25 mouse cellular contexts compared by ENCODE assay signal in the genomic region with DNA sequence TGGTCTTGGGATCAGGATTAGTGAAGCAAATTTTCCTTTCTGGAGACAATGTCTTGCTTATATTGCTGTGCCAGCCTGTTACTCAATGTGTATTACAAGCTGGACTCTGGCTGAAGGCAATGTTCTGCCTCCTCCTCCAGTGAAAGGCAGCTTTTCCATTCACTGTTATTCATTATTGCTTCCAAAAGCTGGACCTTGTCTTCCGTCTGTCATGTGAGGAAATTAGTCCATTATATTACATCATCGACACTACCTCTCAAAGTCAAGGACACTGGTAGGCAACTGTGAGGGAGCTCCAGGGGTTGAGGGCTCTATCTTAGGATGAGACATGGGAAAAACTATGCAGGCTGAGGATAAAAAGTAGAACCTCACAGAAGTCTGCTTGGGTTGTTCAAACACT. TPM values are rescaled to one million over a fixed set of nuclear protein-coding genes. Genes with fewer than 3 reads are reported as not detected.
DNase-seq lines count a peak whose midpoint lies in the region; ATAC-seq and TF ChIP-seq lines count a peak whose summit lies in the region.
"Had no signal": no experiment of that assay in that cellular context is flagged by ENCODE, and none has a peak within 500 bp of the region (broad histone marks: within the 10 kb centered on the region; RNA-seq: fewer than 3 reads in every experiment).

No protein-coding gene starts in this region.

- no peaks in the 10 kb centered on the region for H3K9me3 ChIP-seq in liver, postnatal 0 days (ENCODE audit: low read length)
- no peaks in the 10 kb centered on the region for H3K9me3 ChIP-seq in liver, embryonic 11.5 days (ENCODE audit: control insufficient read depth, low read length)
- H3K9me3 ChIP-seq: embryonic facial prominence, embryonic 13.5 days; embryonic facial prominence, embryonic 15.5 days; forebrain, embryonic 10.5 days; forebrain, embryonic 12.5 days had no signal

- no peaks in the 10 kb centered on the region for H3K36me3 ChIP-seq in liver, postnatal 0 days (replicated peaks; ENCODE audit: insufficient read depth, low read length)
- H3K36me3 ChIP-seq in liver, embryonic 11.5 days (ENCODE audit: control insufficient read depth, insufficient read depth, low read length), result no peaks in the 10 kb centered on the region
- H3K36me3 ChIP-seq: embryonic facial prominence, embryonic 13.5 days; embryonic facial prominence, embryonic 15.5 days; forebrain, embryonic 10.5 days; forebrain, embryonic 12.5 days had no signal

- DNase-seq in kidney, adult 9 months, result peak; percentile 22
- DNase-seq in kidney, postnatal 10 days, result no peak
- no peak for DNase-seq in liver, postnatal 0 days
- DNase-seq in liver, embryonic 11.5 days (ENCODE audit: low spot score), result no peak
- DNase-seq: adrenal gland, adult 2 months; adrenal gland, postnatal 10 days; adrenal gland, postnatal 25 days; cerebellum, adult 11 months; cerebellum, adult 18-20 months; cerebellum, adult 8-10 months; cerebellum, adult 9-11 months; cerebellum, postnatal 14 days; cerebellum, postnatal 36 days; embryo, embryonic 11 days had no signal

- no peak for TF ChIP-seq EP300 in liver, postnatal 0 days (IDR thresholded peaks at IDR 0.05; ENCODE audit: low read depth)

- no peak overlapping the region for H3K9ac ChIP-seq in liver, postnatal 0 days (replicated peaks)
- H3K9ac ChIP-seq in liver, embryonic 11.5 days (ENCODE audit: low read depth, low read length), result no peak overlapping the region
- H3K9ac ChIP-seq: embryonic facial prominence, embryonic 13.5 days; embryonic facial prominence, embryonic 15.5 days; forebrain, embryonic 12.5 days had no signal

- ATAC-seq in liver, postnatal 0 days, result peak; percentile 30; the same call in 1 of the 2 replicates
- ATAC-seq in liver, embryonic 11.5 days (replicated peaks; ENCODE audit: low FRiP score), result no peak
- ATAC-seq in inflammation-experienced regulatory T-cells, adult 6 months, result no peak
- ATAC-seq: forebrain, embryonic 14.5 days; forebrain, embryonic 16.5 days had no signal

- H3K4me1 ChIP-seq in liver, postnatal 0 days (ENCODE audit: insufficient read depth), result peaks cover 5% of the 10 kb centered on the region
- H3K4me1 ChIP-seq in liver, embryonic 11.5 days (replicated peaks; ENCODE audit: control insufficient read depth, insufficient read depth, low read length), result no peaks in the 10 kb centered on the region
- H3K4me1 ChIP-seq: embryonic facial prominence, embryonic 13.5 days; embryonic facial prominence, embryonic 15.5 days; forebrain, embryonic 12.5 days had no signal

- H3K27ac ChIP-seq in liver, postnatal 0 days (ENCODE audit: low read depth), result no peak overlapping the region
- H3K27ac ChIP-seq in liver, embryonic 11.5 days (ENCODE audit: low read depth, low read length), result no peak overlapping the region
- H3K27ac ChIP-seq: embryonic facial prominence, embryonic 13.5 days; embryonic facial prominence, embryonic 15.5 days; forebrain, embryonic 10.5 days; forebrain, embryonic 12.5 days had no signal

- no peak overlapping the region for H3K4me3 ChIP-seq in liver, postnatal 0 days (ENCODE audit: low read depth, low read length)
- H3K4me3 ChIP-seq in liver, embryonic 11.5 days (ENCODE audit: low read depth, low read length), result no peak overlapping the region
- H3K4me3 ChIP-seq: embryonic facial prominence, embryonic 13.5 days; embryonic facial prominence, embryonic 15.5 days; erythroblast, embryonic 14.5 days; forebrain, embryonic 10.5 days; forebrain, embryonic 12.5 days had no signal

- no peak for TF ChIP-seq CTCF in liver, postnatal 0 days (IDR thresholded peaks at IDR 0.05; ENCODE audit: low read depth)

- no peak overlapping the region for H3K4me2 ChIP-seq in liver, postnatal 0 days (ENCODE audit: low read depth, low read length)
- no peak overlapping the region for H3K4me2 ChIP-seq in liver, embryonic 11.5 days
- H3K4me2 ChIP-seq: embryonic facial prominence, embryonic 13.5 days; embryonic facial prominence, embryonic 15.5 days; forebrain, embryonic 12.5 days had no signal

- WGBS in liver, postnatal 0 days (ENCODE audit: insufficient replicate concordance), result 55% methylated on average over 2 of the region's 2 CpGs
- 80% methylated on average over 2 of the region's 2 CpGs for WGBS in liver, embryonic 11.5 days

- no peaks in the 10 kb centered on the region for H3K27me3 ChIP-seq in liver, postnatal 0 days (ENCODE audit: insufficient read depth, low read length)
- no peaks in the 10 kb centered on the region for H3K27me3 ChIP-seq in liver, embryonic 11.5 days (replicated peaks; ENCODE audit: control insufficient read depth, insufficient read depth, low read length)
- H3K27me3 ChIP-seq: embryonic facial prominence, embryonic 13.5 days; embryonic facial prominence, embryonic 15.5 days; forebrain, embryonic 12.5 days had no signal

RNA-seq across cellular contexts. Expression of a gene that starts 2.6 kb away (rescaled TPM):
- polyA plus RNA-seq in liver, postnatal 0 days (2015; fragmentation: Nextera tagmentation; extraction: Ambion mirVana), result 0.85 and 1.1 TPM in 2 replicates
- 0.63 and 0.82 TPM in 2 replicates for polyA plus RNA-seq in liver, embryonic 11.5 days (2014; fragmentation: Nextera tagmentation; extraction: Ambion mirVana)
- 1 to 10 TPM in 1 of 3 experiments, under 1 TPM in 1, not detected in 1; 0.20 to 1.6 TPM for polyA plus RNA-seq in inflammation-experienced regulatory T-cells, adult 6 months (2017; shearing (Covaris generic))
- polyA plus RNA-seq: brain, embryonic 14.5 days; C2C12; embryonic facial prominence, embryonic 11.5 days; embryonic facial prominence, embryonic 13.5 days; erythroblast, embryonic 14.5 days; forebrain, embryonic 10.5 days; forebrain, embryonic 12.5 days; forebrain, embryonic 14.5 days; forebrain, embryonic 16.5 days had no signal

RNA-seq across cellular contexts. Expression of a gene that starts 21.3 kb away (rescaled TPM):
- polyA plus RNA-seq in liver, postnatal 0 days (2015; fragmentation: Nextera tagmentation; extraction: Ambion mirVana), result not detected in 2 replicates
- not detected in 2 replicates for polyA plus RNA-seq in liver, embryonic 11.5 days (2014; fragmentation: Nextera tagmentation; extraction: Ambion mirVana)
- polyA plus RNA-seq in inflammation-experienced regulatory T-cells, adult 6 months (2017; shearing (Covaris generic)), result not detected
- polyA plus RNA-seq: adrenal gland, adult 2 months; brain, embryonic 14.5 days; C2C12; embryonic facial prominence, embryonic 11.5 days; embryonic facial prominence, embryonic 13.5 days; erythroblast, embryonic 14.5 days; forebrain, embryonic 10.5 days; forebrain, embryonic 12.5 days; forebrain, embryonic 14.5 days; forebrain, embryonic 16.5 days had no signal

RNA-seq across cellular contexts. Expression of a gene that starts 50.8 kb away (rescaled TPM):
- 1.4 and 2.2 TPM in 2 replicates for polyA plus RNA-seq in liver, postnatal 0 days (2015; fragmentation: Nextera tagmentation; extraction: Ambion mirVana)
- polyA plus RNA-seq in liver, embryonic 11.5 days (2014; fragmentation: Nextera tagmentation; extraction: Ambion mirVana), result 0.12 and 0.30 TPM in 2 replicates
- 10 to 100 TPM; 58.2 to 92.2 (median 79.1) TPM for polyA plus RNA-seq in inflammation-experienced regulatory T-cells, adult 6 months (2017; shearing (Covaris generic))
- polyA plus RNA-seq: C2C12; embryonic facial prominence, embryonic 11.5 days; forebrain, embryonic 10.5 days; forebrain, embryonic 12.5 days; forebrain, embryonic 14.5 days; forebrain, embryonic 16.5 days had no signal

RNA-seq across cellular contexts. Expression of a gene that starts 53.1 kb away (rescaled TPM):
- polyA plus RNA-seq in liver, postnatal 0 days (2015; fragmentation: Nextera tagmentation; extraction: Ambion mirVana), result 8.4 and 8.9 TPM in 2 replicates
- polyA plus RNA-seq in liver, embryonic 11.5 days (2014; fragmentation: Nextera tagmentation; extraction: Ambion mirVana), result 7.8 and 8.3 TPM in 2 replicates
- polyA plus RNA-seq in inflammation-experienced regulatory T-cells, adult 6 months (2017; shearing (Covaris generic)), result 10 to 100 TPM in 2 of 3 experiments, 1 to 10 TPM in 1; 8.9 to 13.0 (median 10.3) TPM

Comparison
In these comparisons a context has a peak if more than half of its experiments do, and no peak if none do; other contexts are left out.
1. RNA of a gene that starts 50.8 kb away (polyA plus RNA-seq): 58.2 to 92.2 TPM in inflammation-experienced regulatory T-cells, adult 6 months; 1.4 to 2.2 TPM in liver, postnatal 0 days and 0.12 to 0.30 TPM in liver, embryonic 11.5 days; every median in the first group is over 10 times any median in the second.